In the genomic region with DNA sequence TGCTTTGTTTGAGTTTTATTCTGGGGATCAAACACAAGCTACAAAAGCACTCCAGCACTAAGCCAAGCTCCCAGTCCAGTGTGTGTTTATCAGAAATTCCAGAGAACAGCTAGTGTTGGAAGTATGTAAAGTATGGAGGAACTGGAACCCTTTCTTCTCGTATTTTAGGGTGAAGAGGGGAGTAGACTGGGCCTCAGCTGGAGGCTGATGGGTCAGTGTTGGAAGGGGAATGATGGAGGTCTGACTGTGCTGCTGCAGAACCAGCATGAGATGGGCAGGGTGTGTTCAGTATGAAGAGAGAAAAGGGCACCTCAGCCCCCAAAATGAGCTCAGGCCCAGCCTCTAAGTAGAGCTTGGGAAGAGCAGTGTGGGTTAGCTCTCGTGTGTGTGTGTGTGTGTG, we compare ENCODE assay signal across 22 mouse cellular contexts. TPM values are rescaled to one million over a fixed set of nuclear protein-coding genes. Genes with fewer than 3 reads are reported as not detected.
"Had no signal": no experiment of that assay in that cellular context is flagged by ENCODE, and none has a peak within 500 bp of the region (broad histone marks: within the 10 kb centered on the region; RNA-seq: fewer than 3 reads in every experiment).

No protein-coding gene starts in this region.

- H3K9ac ChIP-seq: liver, postnatal 0 days; lung, embryonic 15.5 days; midbrain, embryonic 13.5 days; neural tube, embryonic 13.5 days; neural tube, embryonic 15.5 days had no signal

- H3K9me3 ChIP-seq: lung, embryonic 15.5 days; megakaryocyte, embryonic 14.5 days; midbrain, embryonic 13.5 days; neural tube, embryonic 13.5 days; neural tube, embryonic 15.5 days had no signal

- H3K27ac ChIP-seq: lung, embryonic 15.5 days; macrophage; midbrain, embryonic 13.5 days; neural tube, embryonic 13.5 days; neural tube, embryonic 15.5 days had no signal

- H3K27me3 ChIP-seq: lung, embryonic 15.5 days; megakaryocyte, embryonic 14.5 days; midbrain, embryonic 13.5 days; neural tube, embryonic 13.5 days; neural tube, embryonic 15.5 days had no signal

- H3K4me2 ChIP-seq: lung, embryonic 15.5 days; midbrain, embryonic 11.5 days; midbrain, embryonic 13.5 days; neural tube, embryonic 13.5 days; neural tube, embryonic 15.5 days had no signal

- ATAC-seq: liver, postnatal 0 days; lung, postnatal 0 days; midbrain, embryonic 13.5 days; midbrain, embryonic 16.5 days had no signal

- H3K4me1 ChIP-seq: lung, embryonic 15.5 days; megakaryocyte, embryonic 14.5 days; midbrain, embryonic 13.5 days; neural tube, embryonic 13.5 days; neural tube, embryonic 15.5 days had no signal

- H3K4me3 ChIP-seq: lung, embryonic 15.5 days; megakaryocyte, embryonic 14.5 days; midbrain, embryonic 13.5 days; myocyte; neural tube, embryonic 13.5 days; neural tube, embryonic 15.5 days had no signal

- DNase-seq: liver, postnatal 0 days; lung, adult 2 months; lung, postnatal 14 days; lung, postnatal 36 days; retina, postnatal 1 day; right cerebral cortex, adult 18-20 months; right cerebral cortex, postnatal 25 days; right cerebral cortex, postnatal 4 days; spleen, adult 18-20 months; thymus, adult 2 months; thymus, postnatal 25 days; thymus, postnatal 4 days had no signal

RNA-seq across cellular contexts. Expression of gene Cfap77, which starts 21.4 kb away (rescaled TPM):
- polyA plus RNA-seq: macrophage; neural tube, embryonic 13.5 days had no signal
